ENCODE assay signal across 13 mouse cellular contexts in genomic region chr1:66321136-66321502, GRCm38 (mm10).
A peak's percentile ranks its signal among the peaks of the same experiment; 100 is the strongest.
DNase-seq lines count a peak whose midpoint lies in the region; ATAC-seq and TF ChIP-seq lines count a peak whose summit lies in the region.
"Had no signal": no experiment of that assay in that cellular context is flagged by ENCODE, and none has a peak within 500 bp of the region (broad histone marks: within the 10 kb centered on the region; RNA-seq: fewer than 3 reads in every experiment).

No protein-coding gene starts in this region.

- DNase-seq in forebrain, embryonic 10.5 days (ENCODE audit: extremely low spot score, low spot score), result no peak
- DNase-seq in hindbrain, embryonic 14.5 days (ENCODE audit: low spot score), result peak; percentile 57
- no peak for DNase-seq in frontal cortex, postnatal 36 days (ENCODE audit: low spot score in 2 of 2)
- DNase-seq in heart, adult 2 months, result no peak
- no peak for DNase-seq in kidney, adult 2 months
- no peak for DNase-seq in thymus, postnatal 0 days (ENCODE audit: low spot score)
- DNase-seq: heart, adult 11 months; thymus, postnatal 36 days had no signal

- H3K9me3 ChIP-seq in forebrain, embryonic 10.5 days, result no peaks in the 10 kb centered on the region
- no peaks in the 10 kb centered on the region for H3K9me3 ChIP-seq in forebrain, embryonic 13.5 days (replicated peaks)
- no peaks in the 10 kb centered on the region for H3K9me3 ChIP-seq in hindbrain, embryonic 14.5 days (ENCODE audit: control insufficient read depth, low read length)
- H3K9me3 ChIP-seq in midbrain, embryonic 15.5 days, result no peaks in the 10 kb centered on the region
- H3K9me3 ChIP-seq: embryonic facial prominence, embryonic 15.5 days; G1E; limb, embryonic 13.5 days had no signal

- H3K9ac ChIP-seq in forebrain, embryonic 13.5 days, result 0 out of 2 replicates have a peak overlapping the region, but pooled peaks have one; percentile 43
- peak overlapping the region; percentile 60 for H3K9ac ChIP-seq in hindbrain, embryonic 14.5 days
- H3K9ac ChIP-seq in midbrain, embryonic 15.5 days, result peak overlapping the region; percentile 35; the same call in 1 of the 2 replicates
- H3K9ac ChIP-seq in heart, adult 2 months (ENCODE audit: low read depth, low read length), result no peak overlapping the region
- H3K9ac ChIP-seq: embryonic facial prominence, embryonic 15.5 days; limb, embryonic 13.5 days had no signal

- 53% methylated on average over 1 of the region's 1 CpGs for WGBS in forebrain, embryonic 10.5 days
- WGBS in forebrain, embryonic 13.5 days, result 0% methylated on average over 1 of the region's 1 CpGs
- WGBS in hindbrain, embryonic 14.5 days, result 8% methylated on average over 1 of the region's 1 CpGs
- WGBS in midbrain, embryonic 15.5 days, result 4% methylated on average over 1 of the region's 1 CpGs
- WGBS in heart, adult 2 months, result 53% methylated on average over 1 of the region's 1 CpGs
- WGBS in kidney, adult 2 months, result 57% methylated on average over 1 of the region's 1 CpGs

- intact Hi-C loops in heart, adult 2 months (cut with DNase I), result no loop called here

- no peaks in the 10 kb centered on the region for H3K27me3 ChIP-seq in forebrain, embryonic 10.5 days (ENCODE audit: poor library complexity, severe bottlenecking)
- no peaks in the 10 kb centered on the region for H3K27me3 ChIP-seq in forebrain, embryonic 13.5 days
- no peaks in the 10 kb centered on the region for H3K27me3 ChIP-seq in hindbrain, embryonic 14.5 days (ENCODE audit: control insufficient read depth, insufficient read depth, low read length)
- H3K27me3 ChIP-seq in midbrain, embryonic 15.5 days (replicated peaks), result no peaks in the 10 kb centered on the region
- H3K27me3 ChIP-seq in heart, adult 2 months (ENCODE audit: control insufficient read depth, insufficient read depth, low read length), result no peaks in the 10 kb centered on the region
- H3K27me3 ChIP-seq in kidney, adult 2 months (replicated peaks; ENCODE audit: control insufficient read depth, insufficient read depth, low read length), result no peaks in the 10 kb centered on the region
- H3K27me3 ChIP-seq: embryonic facial prominence, embryonic 15.5 days; limb, embryonic 13.5 days had no signal

- H3K36me3 ChIP-seq in forebrain, embryonic 10.5 days (replicated peaks), result no peaks in the 10 kb centered on the region
- H3K36me3 ChIP-seq in forebrain, embryonic 13.5 days (ENCODE audit: poor library complexity, severe bottlenecking), result no peaks in the 10 kb centered on the region; the same call in 1 of the 2 replicates
- no peaks in the 10 kb centered on the region for H3K36me3 ChIP-seq in hindbrain, embryonic 14.5 days (replicated peaks; ENCODE audit: control insufficient read depth, insufficient read depth)
- no peaks in the 10 kb centered on the region for H3K36me3 ChIP-seq in midbrain, embryonic 15.5 days (replicated peaks)
- no peaks in the 10 kb centered on the region for H3K36me3 ChIP-seq in heart, adult 2 months (ENCODE audit: control insufficient read depth, insufficient read depth, low read length)
- H3K36me3 ChIP-seq in kidney, adult 2 months (ENCODE audit: control insufficient read depth, insufficient read depth, low read length), result no peaks in the 10 kb centered on the region
- H3K36me3 ChIP-seq: embryonic facial prominence, embryonic 15.5 days; G1E; limb, embryonic 13.5 days had no signal

- peak overlapping the region; percentile 74; the same call in 1 of the 2 replicates for H3K27ac ChIP-seq in forebrain, embryonic 10.5 days
- peak overlapping the region; percentile 94 for H3K27ac ChIP-seq in forebrain, embryonic 13.5 days
- H3K27ac ChIP-seq in hindbrain, embryonic 14.5 days, result peak overlapping the region; percentile 99
- H3K27ac ChIP-seq in midbrain, embryonic 15.5 days, result peak overlapping the region; percentile 98
- H3K27ac ChIP-seq in heart, adult 2 months, result no peak overlapping the region
- H3K27ac ChIP-seq in kidney, adult 2 months (ENCODE audit: insufficient read depth, low read depth, low read length), result no peak overlapping the region
- H3K27ac ChIP-seq: embryonic facial prominence, embryonic 15.5 days; limb, embryonic 13.5 days had no signal

- TF ChIP-seq POLR2A in heart, adult 2 months (IDR thresholded peaks at IDR 0.05; ENCODE audit: insufficient read depth, low read depth, low read length), result no peak
- no peak for TF ChIP-seq POLR2A in kidney, adult 2 months (IDR thresholded peaks at IDR 0.05; ENCODE audit: low read depth, low read length)

- peak overlapping the region; percentile 50 for H3K4me2 ChIP-seq in forebrain, embryonic 13.5 days
- peak overlapping the region; percentile 74 for H3K4me2 ChIP-seq in hindbrain, embryonic 14.5 days (replicated peaks)
- H3K4me2 ChIP-seq in midbrain, embryonic 15.5 days, result peak overlapping the region; percentile 69

- H3K4me1 ChIP-seq in forebrain, embryonic 10.5 days, result peaks cover 30% of the 10 kb centered on the region
- peaks cover 43% of the 10 kb centered on the region for H3K4me1 ChIP-seq in forebrain, embryonic 13.5 days
- peaks cover 40% of the 10 kb centered on the region for H3K4me1 ChIP-seq in hindbrain, embryonic 14.5 days (replicated peaks; ENCODE audit: control insufficient read depth, insufficient read depth, low read length)
- H3K4me1 ChIP-seq in midbrain, embryonic 15.5 days, result peaks cover 31% of the 10 kb centered on the region
- H3K4me1 ChIP-seq in heart, adult 2 months (ENCODE audit: control insufficient read depth, insufficient read depth, low read length), result no peaks in the 10 kb centered on the region
- H3K4me1 ChIP-seq in kidney, adult 2 months (ENCODE audit: control insufficient read depth, insufficient read depth, low read length), result no peaks in the 10 kb centered on the region
- H3K4me1 ChIP-seq: embryonic facial prominence, embryonic 15.5 days had no signal

- TF ChIP-seq EP300 in heart, adult 2 months (IDR thresholded peaks at IDR 0.05; ENCODE audit: insufficient read depth, low read depth, low read length), result no peak

- TF ChIP-seq CTCF in heart, adult 2 months (IDR thresholded peaks at IDR 0.05), result no peak
- no peak for TF ChIP-seq CTCF in kidney, adult 2 months (conservative IDR thresholded peaks at IDR 0.05; ENCODE audit: insufficient read depth, insufficient read length, low read depth, low read length)

- ATAC-seq in forebrain, embryonic 13.5 days, result peak; percentile 28
- ATAC-seq in hindbrain, embryonic 14.5 days (ENCODE audit: low FRiP score), result peak; percentile 9; the same call in 1 of the 2 replicates
- ATAC-seq in midbrain, embryonic 15.5 days (replicated peaks), result peak; percentile 16

- no peak overlapping the region for H3K4me3 ChIP-seq in forebrain, embryonic 10.5 days
- no peak overlapping the region for H3K4me3 ChIP-seq in forebrain, embryonic 13.5 days
- peak overlapping the region; percentile 51 for H3K4me3 ChIP-seq in hindbrain, embryonic 14.5 days (replicated peaks; ENCODE audit: low read length)
- peak overlapping the region; percentile 19 for H3K4me3 ChIP-seq in midbrain, embryonic 15.5 days
- no peak overlapping the region for H3K4me3 ChIP-seq in heart, adult 2 months
- H3K4me3 ChIP-seq in kidney, adult 2 months (ENCODE audit: insufficient read depth, low read depth, low read length), result no peak overlapping the region

- no peaks in the 10 kb centered on the region for H3K79me2 ChIP-seq in heart, adult 2 months (replicated peaks; ENCODE audit: control insufficient read depth, insufficient read depth, low read length)

Comparison
In these comparisons a context has a peak if more than half of its experiments do, and no peak if none do; other contexts are left out.
1. H3K27ac ChIP-seq: peak in forebrain, embryonic 10.5 days (single experiment), forebrain, embryonic 13.5 days (single experiment), hindbrain, embryonic 14.5 days (single experiment) and midbrain, embryonic 15.5 days (single experiment); none in heart, adult 2 months (single experiment) and kidney, adult 2 months (single experiment).
2. H3K4me3 ChIP-seq: peak in hindbrain, embryonic 14.5 days (single experiment) and midbrain, embryonic 15.5 days (single experiment); none in forebrain, embryonic 10.5 days (single experiment), forebrain, embryonic 13.5 days (single experiment), heart, adult 2 months (single experiment) and kidney, adult 2 months (single experiment).
3. Peak in every context shown above with its lines, with median percentiles within 50 percentile points of each other: ATAC-seq and H3K4me2 ChIP-seq.